Mouse (Mus musculus): ENCODE measurements around the gene Igsf21. TPM values are rescaled to one million over a fixed set of nuclear protein-coding genes. Genes with fewer than 3 reads are reported as not detected.

The Igsf21 gene
- total and polyA plus RNA-seq, 2 experiments = not detected

GRCm38 (mm10) chr4:140210129-140210890 lies 36.3 kb downstream of the Igsf21 start:
- Histone ChIP-seq H3K36me3 (ENCODE audit: control insufficient read depth, insufficient read depth, low read length) (no peaks in the 10 kb centered on the region), H3K79me2 (ENCODE audit: control insufficient read depth, insufficient read depth, low read length) (no peaks in the 10 kb centered on the region), H3K9ac (ENCODE audit: low read depth, low read length) (no peak overlapping the region), H3K4me1 (ENCODE audit: control insufficient read depth, insufficient read depth, low read length) (no peaks in the 10 kb centered on the region), H3K27ac (replicated peaks; ENCODE audit: insufficient read depth, low read depth, low read length) (no peak overlapping the region), H3K27me3 (ENCODE audit: control insufficient read depth, insufficient read depth, low read length) (no peaks in the 10 kb centered on the region), H3K4me3 (ENCODE audit: insufficient read depth, low read depth, low read length) (no peak overlapping the region)
- TF ChIP-seq CTCF (IDR thresholded peaks at IDR 0.05; ENCODE audit: low read depth, low read length) = no peak
- TF ChIP-seq POLR2A (IDR thresholded peaks at IDR 0.05; ENCODE audit: extremely low read depth, insufficient read depth, low read length) = no peak
- 85% methylated on average over 11 of the region's 11 CpGs for WGBS
- no peak for DNase-seq (ENCODE audit: extremely low read depth, low read depth, low spot score)

GRCm38 (mm10) chr4:140205811-140206231 lies 40.8 kb downstream of the Igsf21 start:
- Histone ChIP-seq H3K36me3 (ENCODE audit: control insufficient read depth, insufficient read depth, low read length) (no peaks in the 10 kb centered on the region), H3K27me3 (ENCODE audit: control insufficient read depth, insufficient read depth, low read length) (no peaks in the 10 kb centered on the region), H3K4me1 (ENCODE audit: control insufficient read depth, insufficient read depth, low read length) (no peaks in the 10 kb centered on the region), H3K27ac (replicated peaks; ENCODE audit: insufficient read depth, low read depth, low read length) (no peak overlapping the region), H3K4me3 (ENCODE audit: insufficient read depth, low read depth, low read length) (no peak overlapping the region), H3K79me2 (ENCODE audit: control insufficient read depth, insufficient read depth, low read length) (no peaks in the 10 kb centered on the region), H3K9ac (ENCODE audit: low read depth, low read length) (no peak overlapping the region)
- no peak for TF ChIP-seq CTCF (IDR thresholded peaks at IDR 0.05; ENCODE audit: low read depth, low read length)
- TF ChIP-seq POLR2A (IDR thresholded peaks at IDR 0.05; ENCODE audit: extremely low read depth, insufficient read depth, low read length) = no peak
- WGBS = 60% methylated on average over 12 of the region's 12 CpGs
- DNase-seq (ENCODE audit: extremely low read depth, low read depth, low spot score) = no peak

- Histone ChIP-seq H3K9ac (ENCODE audit: low read depth, low read length) (no peak overlapping the region), H3K4me3 (ENCODE audit: insufficient read depth, low read depth, low read length) (no peak overlapping the region), H3K27me3 (ENCODE audit: control insufficient read depth, insufficient read depth, low read length) (no peaks in the 10 kb centered on the region), H3K79me2 (ENCODE audit: control insufficient read depth, insufficient read depth, low read length) (no peaks in the 10 kb centered on the region), H3K27ac (replicated peaks; ENCODE audit: insufficient read depth, low read depth, low read length) (no peak overlapping the region), H3K4me1 (ENCODE audit: control insufficient read depth, insufficient read depth, low read length) (no peaks in the 10 kb centered on the region), H3K36me3 (ENCODE audit: control insufficient read depth, insufficient read depth, low read length) (no peaks in the 10 kb centered on the region)
- no peak for DNase-seq (ENCODE audit: extremely low read depth, low read depth, low spot score)
- 87% methylated on average over 10 of the region's 10 CpGs for WGBS
- TF ChIP-seq CTCF (IDR thresholded peaks at IDR 0.05; ENCODE audit: low read depth, low read length) = no peak
- TF ChIP-seq POLR2A (IDR thresholded peaks at IDR 0.05; ENCODE audit: extremely low read depth, insufficient read depth, low read length) = no peak
These were observed 41.8 kb downstream of the Igsf21 start for GRCm38 (mm10) chr4:140204775-140205174.

GRCm38 (mm10) chr4:140203696-140204272 lies 42.8 kb downstream of the Igsf21 start:
- H3K27ac ChIP-seq (replicated peaks; ENCODE audit: insufficient read depth, low read depth, low read length) = no peak overlapping the region
- no peak for TF ChIP-seq POLR2A (IDR thresholded peaks at IDR 0.05; ENCODE audit: extremely low read depth, insufficient read depth, low read length)
- no peak for TF ChIP-seq CTCF (IDR thresholded peaks at IDR 0.05; ENCODE audit: low read depth, low read length)
- no peak overlapping the region for H3K9ac ChIP-seq (ENCODE audit: low read depth, low read length)
- no peaks in the 10 kb centered on the region for H3K27me3 ChIP-seq (ENCODE audit: control insufficient read depth, insufficient read depth, low read length)
- DNase-seq (ENCODE audit: extremely low read depth, low read depth, low spot score) = no peak
- H3K4me3 ChIP-seq (ENCODE audit: insufficient read depth, low read depth, low read length) = no peak overlapping the region
- no peaks in the 10 kb centered on the region for H3K4me1 ChIP-seq (ENCODE audit: control insufficient read depth, insufficient read depth, low read length)
- H3K79me2 ChIP-seq (ENCODE audit: control insufficient read depth, insufficient read depth, low read length) = no peaks in the 10 kb centered on the region
- WGBS = 49% methylated on average over 12 of the region's 12 CpGs
- H3K36me3 ChIP-seq (ENCODE audit: control insufficient read depth, insufficient read depth, low read length) = no peaks in the 10 kb centered on the region

- no peak overlapping the region for H3K27ac ChIP-seq (replicated peaks; ENCODE audit: insufficient read depth, low read depth, low read length)
- no peaks in the 10 kb centered on the region for H3K36me3 ChIP-seq (ENCODE audit: control insufficient read depth, insufficient read depth, low read length)
- no peaks in the 10 kb centered on the region for H3K4me1 ChIP-seq (ENCODE audit: control insufficient read depth, insufficient read depth, low read length)
- no peak overlapping the region for H3K9ac ChIP-seq (ENCODE audit: low read depth, low read length)
- no peaks in the 10 kb centered on the region for H3K27me3 ChIP-seq (ENCODE audit: control insufficient read depth, insufficient read depth, low read length)
- DNase-seq (ENCODE audit: extremely low read depth, low read depth, low spot score) = no peak
- TF ChIP-seq CTCF (IDR thresholded peaks at IDR 0.05; ENCODE audit: low read depth, low read length) = no peak
- TF ChIP-seq POLR2A (IDR thresholded peaks at IDR 0.05; ENCODE audit: extremely low read depth, insufficient read depth, low read length) = no peak
- WGBS = 55% methylated on average over 6 of the region's 6 CpGs
- no peaks in the 10 kb centered on the region for H3K79me2 ChIP-seq (ENCODE audit: control insufficient read depth, insufficient read depth, low read length)
- no peak overlapping the region for H3K4me3 ChIP-seq (ENCODE audit: insufficient read depth, low read depth, low read length)
These were observed 44.4 kb downstream of the Igsf21 start for GRCm38 (mm10) chr4:140202196-140202595.

GRCm38 (mm10) chr4:140200296-140200695 lies 46.3 kb downstream of the Igsf21 start:
- Histone ChIP-seq H3K4me3 (ENCODE audit: insufficient read depth, low read depth, low read length) (no peak overlapping the region), H3K36me3 (ENCODE audit: control insufficient read depth, insufficient read depth, low read length) (no peaks in the 10 kb centered on the region), H3K27ac (replicated peaks; ENCODE audit: insufficient read depth, low read depth, low read length) (no peak overlapping the region), H3K9ac (ENCODE audit: low read depth, low read length) (no peak overlapping the region), H3K4me1 (ENCODE audit: control insufficient read depth, insufficient read depth, low read length) (no peaks in the 10 kb centered on the region), H3K27me3 (ENCODE audit: control insufficient read depth, insufficient read depth, low read length) (no peaks in the 10 kb centered on the region), H3K79me2 (ENCODE audit: control insufficient read depth, insufficient read depth, low read length) (no peaks in the 10 kb centered on the region)
- 64% methylated on average over 14 of the region's 14 CpGs for WGBS
- TF ChIP-seq POLR2A (IDR thresholded peaks at IDR 0.05; ENCODE audit: extremely low read depth, insufficient read depth, low read length) (no peak), CTCF (IDR thresholded peaks at IDR 0.05; ENCODE audit: low read depth, low read length) (no peak)
- no peak for DNase-seq (ENCODE audit: extremely low read depth, low read depth, low spot score)
